Mouse (Mus musculus) heart, postnatal 0 days (tissue): ENCODE results near the gene Sapcd2. TPM values are rescaled to one million over a fixed set of nuclear protein-coding genes. Genes with fewer than 3 reads are reported as not detected.

Experiments
- ATAC-seq: fragments of 200-750 bp; cut with Nextera tagmentation; 2 replicates; pipeline ENCODE4 v1.8.0; 2017; ENCODE audit warnings: low read depth, moderate number of reproducible peaks, moderate library complexity; ENCODE audit not compliant: insufficient read depth
- DNase-seq: peaks from one replicate; pipeline ENCODE4 v3.0.0-alpha.2; 2016; ENCODE audit warnings: low spot score
- H3K27ac ChIP-seq: fragments of 300-500 bp; sonication (generic); 2 replicates; pipeline ENCODE4 v1.5.1; 2014; ENCODE audit warnings: low read depth, mild to moderate bottlenecking
- H3K27me3 ChIP-seq: fragments of 300-500 bp; sonication (generic); 2 replicates; pipeline ENCODE4 v1.6.1; 2014; ENCODE audit warnings: low read length, mixed read lengths; ENCODE audit not compliant: control insufficient read depth, insufficient read depth
- H3K36me3 ChIP-seq: fragments of 300-500 bp; sonication (generic); replicated peaks from 2 replicates; pipeline ENCODE4 v1.6.1; 2014; ENCODE audit warnings: low read length, mixed read lengths; ENCODE audit not compliant: control insufficient read depth, insufficient read depth
- H3K4me1 ChIP-seq: fragments of 300-500 bp; sonication (generic); 2 replicates; pipeline ENCODE4 v1.6.1; 2014; ENCODE audit warnings: antibody characterized with exemption; ENCODE audit not compliant: control insufficient read depth, insufficient read depth
- H3K4me2 ChIP-seq: fragments of 300-500 bp; sonication (generic); 2 replicates; pipeline ENCODE4 v1.6.1; 2014; ENCODE audit warnings: low read depth, mild to moderate bottlenecking, low read length, moderate library complexity
- H3K4me3 ChIP-seq: fragments of 300-500 bp; sonication (generic); 2 replicates; pipeline ENCODE4 v1.5.1; 2014; ENCODE audit warnings: low read depth, low read length
- H3K9ac ChIP-seq: fragments of 300-500 bp; sonication (generic); replicated peaks from 2 replicates; pipeline ENCODE4 v1.6.1; 2014; ENCODE audit warnings: low read depth, low read length, mixed read lengths
- H3K9me3 ChIP-seq: fragments of 300-500 bp; sonication (generic); replicated peaks from 2 replicates; pipeline ENCODE4 v1.6.1; 2016; ENCODE audit warnings: low read length; ENCODE audit not compliant: control insufficient read depth
- CTCF ChIP-seq: IDR thresholded peaks from 2 replicates; pipeline ENCODE4 v1.5.1; 2016; ENCODE audit warnings: antibody characterized with exemption, control low read depth, low read depth
- EP300 ChIP-seq: IDR thresholded peaks from 2 replicates; pipeline ENCODE4 v1.6.1; 2016; ENCODE audit warnings: antibody characterized with exemption, low read depth
- WGBS: fragments of 180-500 bp; shearing (Covaris S2); extraction: QIAGEN DNeasy Blood & Tissue Kit; methylation state at CpG from one replicate; pipeline ENCODE4 v1.1.7; 2014; 5-methylcytosine and 5-hydroxymethylcytosine counted together
- polyA plus RNA-seq: library from polyadenylated mRNA; unstranded; fragments of >200 nt; fragmentation: Nextera tagmentation; extraction: Ambion mirVana; gene quantifications from 2 replicates; pipeline ENCODE4 v1.2.1, GENCODE M21; 2015
- total RNA-seq: library from RNA; depleted of rRNA; stranded (reverse); fragments of >200 nt; gene quantifications from 2 replicates; pipeline ENCODE4 v1.2.3, GENCODE M21; 2014; ENCODE audit warnings: low replicate concordance

Gene Sapcd2
- total and polyA plus RNA-seq, 2 experiments from 2014 or later = 5.6 to 14.0 TPM

GRCm38 (mm10) chr2:25333569-25333968 lies 38.6 kb upstream of the Sapcd2 start:
- no peaks in the 10 kb centered on the region for H3K27me3 ChIP-seq
- H3K4me2 ChIP-seq = peak overlapping the region; percentile 80
- H3K27ac ChIP-seq = no peak overlapping the region
- peak overlapping the region; percentile 91 for H3K9ac ChIP-seq
- peak overlapping the region; percentile 68 for H3K4me3 ChIP-seq
- DNase-seq = no peak
- H3K4me1 ChIP-seq = peaks cover 17% of the 10 kb centered on the region
- H3K36me3 ChIP-seq = peaks cover 48% of the 10 kb centered on the region
- no peaks in the 10 kb centered on the region for H3K9me3 ChIP-seq
- TF ChIP-seq EP300 (no peak), CTCF (no peak)
- no peak for ATAC-seq
- WGBS = 69% methylated on average over 2 of the region's 2 CpGs

- no peak for TF ChIP-seq CTCF
- no peak for TF ChIP-seq EP300
- Histone ChIP-seq H3K4me2 (no peak overlapping the region), H3K4me1 (peaks cover 6% of the 10 kb centered on the region; the same call in 1 of the 2 replicates), H3K36me3 (peaks cover 88% of the 10 kb centered on the region), H3K27ac (no peak overlapping the region), H3K9me3 (no peaks in the 10 kb centered on the region), H3K9ac (no peak overlapping the region), H3K4me3 (no peak overlapping the region), H3K27me3 (no peaks in the 10 kb centered on the region)
- DNase-seq (no peak), ATAC-seq (no peak)
- WGBS = 93% methylated on average over 6 of the region's 6 CpGs
Measured at GRCm38 (mm10) chr2:25338303-25338702, 33.8 kb upstream of the Sapcd2 start.

DNA sequence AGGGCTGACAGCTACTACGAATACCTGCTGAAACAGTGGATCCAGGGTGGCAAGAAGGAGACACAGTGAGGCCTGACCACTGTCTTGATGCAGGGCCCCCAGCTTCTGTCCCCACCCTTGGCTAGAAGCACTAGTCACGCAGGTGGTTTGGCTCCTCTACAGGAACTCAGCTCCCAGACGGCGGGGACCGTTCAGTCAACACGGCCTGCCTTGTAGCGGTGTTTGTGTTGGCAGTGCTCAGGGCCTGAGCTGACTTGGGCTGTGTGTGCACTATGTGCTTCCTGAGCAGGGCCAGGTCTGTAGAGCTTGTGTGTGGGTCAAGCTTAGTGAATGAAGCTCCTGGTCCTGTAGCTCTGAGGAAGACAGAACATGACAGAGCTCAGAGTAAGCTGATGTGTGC lies 24.0 kb upstream of the Sapcd2 start:
- H3K9ac ChIP-seq = no peak overlapping the region
- DNase-seq (no peak), ATAC-seq (no peak)
- H3K36me3 ChIP-seq = peaks cover 100% of the 10 kb centered on the region
- H3K4me2 ChIP-seq = no peak overlapping the region
- H3K9me3 ChIP-seq = no peaks in the 10 kb centered on the region
- no peaks in the 10 kb centered on the region for H3K4me1 ChIP-seq
- WGBS = 74% methylated on average over 7 of the region's 7 CpGs
- no peak overlapping the region for H3K27ac ChIP-seq
- TF ChIP-seq CTCF (no peak), EP300 (no peak)
- H3K4me3 ChIP-seq = no peak overlapping the region
- H3K27me3 ChIP-seq = no peaks in the 10 kb centered on the region

DNA sequence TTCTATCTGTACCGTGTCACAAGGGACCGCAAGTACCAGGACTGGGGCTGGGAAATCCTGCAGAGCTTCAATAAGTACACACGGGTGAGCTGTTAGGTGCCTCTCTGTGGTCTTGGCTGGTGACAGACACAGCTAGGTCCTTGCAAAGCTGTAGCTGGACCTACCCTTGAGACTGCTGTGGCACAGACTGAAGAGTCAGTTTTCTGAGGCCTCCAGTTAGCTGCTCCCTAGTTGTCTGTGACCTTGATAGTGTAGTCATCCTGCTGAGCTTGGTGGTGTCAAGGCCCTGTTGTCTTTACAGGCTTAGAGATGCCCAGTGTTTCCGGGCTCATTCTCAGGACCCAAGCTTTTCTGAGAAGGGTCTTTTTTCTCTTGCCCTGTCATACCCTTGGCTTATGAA lies 22.6 kb upstream of the Sapcd2 start:
- Histone ChIP-seq H3K27me3 (no peaks in the 10 kb centered on the region), H3K9me3 (no peaks in the 10 kb centered on the region), H3K36me3 (peaks cover 86% of the 10 kb centered on the region), H3K9ac (no peak overlapping the region), H3K4me3 (no peak overlapping the region), H3K4me2 (no peak overlapping the region), H3K4me1 (no peaks in the 10 kb centered on the region), H3K27ac (no peak overlapping the region)
- TF ChIP-seq CTCF = no peak
- TF ChIP-seq EP300 = no peak
- ATAC-seq (no peak), DNase-seq (no peak)
- 91% methylated on average over 4 of the region's 4 CpGs for WGBS

DNA sequence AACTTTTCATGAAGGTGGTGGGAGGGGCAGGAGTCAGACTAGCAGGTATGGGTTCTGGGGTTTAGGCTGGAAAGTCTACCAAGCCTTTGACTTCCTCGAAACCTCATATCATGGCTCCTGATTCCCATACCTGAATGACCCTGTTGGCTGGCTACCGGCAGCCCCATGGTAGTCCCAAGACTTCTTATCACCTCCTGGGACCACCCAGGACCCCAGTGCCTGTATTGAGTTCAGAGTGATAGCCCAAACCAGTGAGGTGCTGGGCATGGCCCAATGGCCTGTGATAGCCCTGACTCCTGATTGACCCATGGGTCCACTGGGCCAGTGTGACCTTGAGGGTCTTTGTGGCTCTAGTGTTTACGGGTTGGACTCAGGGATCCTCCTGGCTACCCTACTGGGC lies 21.4 kb upstream of the Sapcd2 start:
- WGBS = 88% methylated on average over 3 of the region's 3 CpGs
- no peak overlapping the region for H3K4me3 ChIP-seq
- no peak overlapping the region for H3K9ac ChIP-seq
- H3K36me3 ChIP-seq = peaks cover 74% of the 10 kb centered on the region
- no peaks in the 10 kb centered on the region for H3K27me3 ChIP-seq
- TF ChIP-seq CTCF (no peak), EP300 (no peak)
- H3K9me3 ChIP-seq = no peaks in the 10 kb centered on the region
- ATAC-seq (no peak), DNase-seq (no peak)
- H3K4me1 ChIP-seq = 0 out of 2 replicates have a peak, but pooled peaks cover 3% of the 10 kb centered on the region
- no peak overlapping the region for H3K4me2 ChIP-seq
- H3K27ac ChIP-seq = no peak overlapping the region

DNA sequence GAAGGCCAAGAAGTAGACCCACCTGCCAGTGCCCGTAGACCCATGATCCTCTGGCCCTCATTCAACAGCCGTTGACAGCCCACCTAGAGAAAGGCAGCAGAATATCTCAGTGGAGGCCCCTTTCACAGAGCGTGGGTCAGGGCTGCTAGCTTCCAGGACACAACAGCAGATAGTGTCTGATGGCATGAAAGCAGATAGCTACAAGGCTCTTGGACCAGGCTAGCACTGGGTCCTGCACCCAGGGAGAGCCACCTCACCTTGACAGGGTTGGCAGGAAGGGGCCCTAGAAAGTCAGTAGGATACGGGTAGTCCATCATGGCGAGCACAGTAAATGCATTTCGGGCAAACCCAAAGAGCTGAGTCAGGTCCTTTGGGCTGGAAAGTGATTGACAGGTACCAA lies 17.9 kb upstream of the Sapcd2 start:
- Histone ChIP-seq H3K27ac (no peak overlapping the region), H3K9me3 (no peaks in the 10 kb centered on the region), H3K4me1 (peaks cover 12% of the 10 kb centered on the region; the same call in 1 of the 2 replicates), H3K27me3 (no peaks in the 10 kb centered on the region), H3K4me2 (no peak overlapping the region), H3K36me3 (peaks cover 39% of the 10 kb centered on the region), H3K4me3 (no peak overlapping the region), H3K9ac (no peak overlapping the region)
- ATAC-seq = no peak
- 79% methylated on average over 6 of the region's 6 CpGs for WGBS
- TF ChIP-seq EP300 (no peak), CTCF (no peak)
- no peak for DNase-seq
